Mouse (Mus musculus) lung, postnatal 14 days (tissue): ENCODE data around the gene Xxylt1.

ENCODE experiments used
- DNase-seq: peaks from one replicate; pipeline ENCODE4 v3.0.0; 2021

The Xxylt1 gene

GRCm38 (mm10) chr16:31022287-31022686, 58.9 kb downstream of the Xxylt1 start:
- DNase-seq, result peak; percentile 50

- DNase-seq, result no peak
Measured at GRCm38 (mm10) chr16:31019514-31019913, 61.7 kb downstream of the Xxylt1 start.

- DNase-seq, result no peak
Measured at GRCm38 (mm10) chr16:31017687-31018413, 63.4 kb downstream of the Xxylt1 start.

GRCm38 (mm10) chr16:31016669-31017068, 64.6 kb downstream of the Xxylt1 start:
- no peak for DNase-seq

- peak; percentile 62 for DNase-seq
Measured at GRCm38 (mm10) chr16:31016169-31016568, 65.1 kb downstream of the Xxylt1 start.

- no peak for DNase-seq
Measured at GRCm38 (mm10) chr16:31015271-31015670, 66.0 kb downstream of the Xxylt1 start.

GRCm38 (mm10) chr16:31012236-31012635, 69.0 kb downstream of the Xxylt1 start:
- no peak for DNase-seq

- no peak for DNase-seq
Measured at GRCm38 (mm10) chr16:31010443-31010842, 70.8 kb downstream of the Xxylt1 start.

GRCm38 (mm10) chr16:31008326-31008725, 72.9 kb downstream of the Xxylt1 start:
- peak; percentile 40 for DNase-seq

GRCm38 (mm10) chr16:31007582-31007981, 73.7 kb downstream of the Xxylt1 start:
- DNase-seq, result no peak

GRCm38 (mm10) chr16:31005693-31006092, 75.5 kb downstream of the Xxylt1 start:
- DNase-seq, result no peak

- DNase-seq, result no peak
Measured at GRCm38 (mm10) chr16:31004321-31004682, 76.9 kb downstream of the Xxylt1 start.

GRCm38 (mm10) chr16:31003592-31004320, 77.5 kb downstream of the Xxylt1 start:
- DNase-seq, result peak; percentile 58

GRCm38 (mm10) chr16:31002926-31003325, 78.3 kb downstream of the Xxylt1 start:
- DNase-seq, result no peak

GRCm38 (mm10) chr16:31002117-31002516, 79.1 kb downstream of the Xxylt1 start:
- no peak for DNase-seq

- DNase-seq, result no peak
Measured at GRCm38 (mm10) chr16:30998711-30999110, 82.5 kb downstream of the Xxylt1 start.

- DNase-seq, result no peak
Measured at GRCm38 (mm10) chr16:30998048-30998447, 83.2 kb downstream of the Xxylt1 start.

- DNase-seq, result no peak
Measured at GRCm38 (mm10) chr16:30995446-30995845, 85.8 kb downstream of the Xxylt1 start.

- DNase-seq, result no peak
Measured at GRCm38 (mm10) chr16:30994881-30995280, 86.4 kb downstream of the Xxylt1 start.

- DNase-seq, result no peak
Measured at GRCm38 (mm10) chr16:30994296-30994695, 86.9 kb downstream of the Xxylt1 start.

GRCm38 (mm10) chr16:30992568-30992967, 88.7 kb downstream of the Xxylt1 start:
- DNase-seq, result no peak

GRCm38 (mm10) chr16:30990661-30991060, 90.6 kb downstream of the Xxylt1 start:
- DNase-seq, result no peak

GRCm38 (mm10) chr16:30988225-30988624, 93.0 kb downstream of the Xxylt1 start:
- no peak for DNase-seq

- no peak for DNase-seq
Measured at GRCm38 (mm10) chr16:30987684-30988083, 93.5 kb downstream of the Xxylt1 start.
